Mouse (Mus musculus) forebrain, embryonic 15.5 days (tissue): ENCODE results near the gene Dusp21. TPM values are rescaled to one million over a fixed set of nuclear protein-coding genes. Genes with fewer than 3 reads are reported as not detected.

Experiments used
- ATAC-seq: fragments of 200-750 bp; cut with Nextera tagmentation; replicated peaks from 2 replicates; pipeline ENCODE4 v1.8.0; 2017; ENCODE audit warnings: mild to moderate bottlenecking, moderate TSS enrichment, moderate library complexity
- H3K27ac ChIP-seq: fragments of 300-500 bp; sonication (generic); replicated peaks from 2 replicates; pipeline ENCODE4 v1.5.1; 2015; ENCODE audit warnings: mild to moderate bottlenecking, inconsistent platforms
- H3K27me3 ChIP-seq: fragments of 300-500 bp; sonication (generic); 2 replicates; pipeline ENCODE4 v1.6.1; 2015; ENCODE audit warnings: inconsistent platforms
- H3K36me3 ChIP-seq: fragments of 300-500 bp; sonication (generic); 2 replicates; pipeline ENCODE4 v1.6.1; 2015; ENCODE audit warnings: mild to moderate bottlenecking, inconsistent platforms
- H3K4me1 ChIP-seq: fragments of 300-500 bp; sonication (generic); 2 replicates; pipeline ENCODE4 v1.6.1; 2015; ENCODE audit warnings: inconsistent platforms
- H3K4me2 ChIP-seq: fragments of 300-500 bp; sonication (generic); replicated peaks from 2 replicates; pipeline ENCODE4 v1.6.1; 2015; ENCODE audit warnings: mild to moderate bottlenecking, inconsistent platforms
- H3K4me3 ChIP-seq: fragments of 300-500 bp; sonication (generic); 2 replicates; pipeline ENCODE4 v1.5.1; 2015; ENCODE audit warnings: mild to moderate bottlenecking, inconsistent platforms
- H3K9ac ChIP-seq: fragments of 300-500 bp; sonication (generic); replicated peaks from 2 replicates; pipeline ENCODE4 v1.6.1; 2015; ENCODE audit warnings: mild to moderate bottlenecking, inconsistent platforms
- H3K9me3 ChIP-seq: fragments of 300-500 bp; sonication (generic); 2 replicates; pipeline ENCODE4 v1.6.1; 2016; ENCODE audit warnings: inconsistent platforms
- WGBS: fragments of 180-500 bp; shearing (Covaris S2); methylation state at CpG from one replicate; pipeline ENCODE4 v1.1.7; 2015; ENCODE audit warnings: mixed read lengths; 5-methylcytosine and 5-hydroxymethylcytosine counted together
- polyA plus RNA-seq: library from polyadenylated mRNA; unstranded; fragments of >200 nt; fragmentation: Nextera tagmentation; extraction: Ambion mirVana; gene quantifications from 2 replicates; pipeline ENCODE4 v1.2.1, GENCODE M21; 2015

Dusp21 gene
- polyA plus RNA-seq, 1 experiment from 2014 or later: not detected

DNA sequence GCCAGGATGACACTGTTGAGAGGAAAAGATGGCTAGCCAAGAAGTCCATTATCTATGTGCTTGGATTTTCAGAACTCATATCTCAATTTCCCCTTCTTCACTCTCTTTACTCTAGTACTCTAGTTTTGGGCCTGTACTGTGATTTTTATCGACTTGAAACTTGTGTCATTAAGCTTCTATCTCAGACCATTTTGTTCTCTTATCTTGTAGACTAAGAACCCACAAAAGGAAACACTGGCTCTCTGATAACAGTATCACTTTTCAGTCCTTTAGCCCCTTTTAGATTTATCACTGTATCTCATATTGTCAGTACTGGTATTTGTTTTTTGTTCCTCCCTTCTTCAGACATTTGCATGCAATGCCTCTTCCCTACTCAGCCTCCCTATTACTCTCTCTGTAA is 33.8 kb downstream of the Dusp21 start:
- Histone ChIP-seq H3K9me3 (no peaks in the 10 kb centered on the region), H3K4me1 (no peaks in the 10 kb centered on the region), H3K36me3 (no peaks in the 10 kb centered on the region), H3K27me3 (no peaks in the 10 kb centered on the region), H3K9ac (no peak overlapping the region), H3K4me2 (no peak overlapping the region), H3K4me3 (no peak overlapping the region), H3K27ac (no peak overlapping the region)
- no peak for ATAC-seq
- 85% methylated on average over 1 of the region's 1 CpGs for WGBS

DNA sequence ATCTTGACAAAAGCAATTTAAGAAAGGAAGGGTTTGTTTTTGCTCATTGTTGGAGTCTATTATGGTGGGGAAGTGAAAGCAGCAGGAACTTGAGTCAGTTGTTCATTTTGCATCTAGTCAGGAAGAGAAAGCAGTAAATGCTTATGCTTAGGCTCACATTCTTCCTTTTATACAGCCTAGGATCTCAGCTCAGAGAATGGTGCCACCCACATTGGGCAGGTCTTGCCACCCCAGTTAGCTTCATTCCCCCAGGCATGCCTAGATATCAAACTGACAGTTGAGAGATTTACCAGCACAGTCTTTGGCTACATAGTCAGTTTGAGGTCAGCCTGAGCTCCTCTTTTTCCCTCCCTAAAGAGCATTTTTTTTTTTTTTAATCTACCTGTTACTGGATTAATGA is 41.5 kb downstream of the Dusp21 start:
- no peak overlapping the region for H3K9ac ChIP-seq
- no peaks in the 10 kb centered on the region for H3K36me3 ChIP-seq
- no peak overlapping the region for H3K4me2 ChIP-seq
- H3K9me3 ChIP-seq: no peaks in the 10 kb centered on the region
- no peaks in the 10 kb centered on the region for H3K27me3 ChIP-seq
- H3K27ac ChIP-seq: no peak overlapping the region
- no peak overlapping the region for H3K4me3 ChIP-seq
- no peaks in the 10 kb centered on the region for H3K4me1 ChIP-seq
- ATAC-seq: no peak

DNA sequence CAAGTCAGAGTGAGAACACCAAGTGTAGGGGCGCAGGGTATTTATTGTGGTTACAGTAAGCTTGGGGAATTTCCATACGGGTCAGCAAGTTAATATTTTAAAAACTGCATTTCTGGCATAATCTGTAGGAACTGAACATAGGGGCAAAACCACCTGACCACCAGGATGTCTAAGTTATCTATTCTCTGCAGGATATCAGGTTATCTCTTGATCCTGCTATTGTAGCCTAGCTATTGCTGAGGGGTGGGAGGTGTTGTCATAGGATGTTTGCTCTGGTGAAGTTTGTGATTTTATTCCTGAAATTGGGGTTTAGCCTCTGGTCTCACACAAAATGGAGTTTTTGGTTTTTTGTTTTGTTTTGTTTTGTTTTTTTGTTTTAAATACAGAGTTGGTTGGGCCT is 42.6 kb downstream of the Dusp21 start:
- Histone ChIP-seq H3K4me2 (no peak overlapping the region), H3K4me1 (no peaks in the 10 kb centered on the region), H3K36me3 (no peaks in the 10 kb centered on the region), H3K9ac (no peak overlapping the region), H3K4me3 (no peak overlapping the region), H3K9me3 (no peaks in the 10 kb centered on the region), H3K27ac (no peak overlapping the region), H3K27me3 (no peaks in the 10 kb centered on the region)
- ATAC-seq: no peak
- 92% methylated on average over 2 of the region's 2 CpGs for WGBS

Other genes with a start within 250 kb of the Dusp21 start
- 20.5 and 21.6 TPM in 2 replicates for gene Kdm6a, start 16.7 kb downstream of the Dusp21 start, polyA plus RNA-seq